Mouse (Mus musculus) limb, embryonic 10.5 days (tissue): ENCODE results near the gene Gm49486. TPM values are rescaled to one million over a fixed set of nuclear protein-coding genes. Genes with fewer than 3 reads are reported as not detected.
"Not testable (repeated sequence)": the region's sequence is repeated elsewhere in the genome, so short reads cannot be mapped to it uniquely, and the experiment has no call there.

Experiments used
- DNase-seq: peaks from one replicate; pipeline ENCODE4 v3.0.0-alpha.2; 2017; ENCODE audit warnings: low spot score
- H3K27ac ChIP-seq: fragments of 300-500 bp; sonication (generic); 2 replicates; pipeline ENCODE4 v1.5.1; 2016; ENCODE audit warnings: mild to moderate bottlenecking
- H3K27me3 ChIP-seq: fragments of 300-500 bp; sonication (generic); 2 replicates; pipeline ENCODE4 v1.6.1; 2016; ENCODE audit warnings: low read depth, mild to moderate bottlenecking; ENCODE audit not compliant: poor library complexity, severe bottlenecking
- H3K36me3 ChIP-seq: fragments of 300-500 bp; sonication (generic); 2 replicates; pipeline ENCODE4 v1.6.1; 2016; ENCODE audit warnings: mild to moderate bottlenecking, moderate library complexity
- H3K4me1 ChIP-seq: fragments of 300-500 bp; sonication (generic); 2 replicates; pipeline ENCODE4 v1.6.1; 2016
- H3K4me3 ChIP-seq: fragments of 300-500 bp; sonication (generic); 2 replicates; pipeline ENCODE4 v1.5.1; 2016; ENCODE audit warnings: mild to moderate bottlenecking, moderate library complexity
- H3K9me3 ChIP-seq: fragments of 300-500 bp; sonication (generic); replicated peaks from 2 replicates; pipeline ENCODE4 v1.6.1; 2016; ENCODE audit warnings: mild to moderate bottlenecking
- WGBS: fragments of 180-500 bp; shearing (Covaris S2); methylation state at CpG from one replicate; pipeline ENCODE4 v1.1.7; 2016; 5-methylcytosine and 5-hydroxymethylcytosine counted together
- polyA plus RNA-seq: library from polyadenylated mRNA; unstranded; fragments of >200 nt; fragmentation: Nextera tagmentation; extraction: Ambion mirVana; gene quantifications from 2 replicates; pipeline ENCODE4 v1.2.1, GENCODE M21; 2016

Gm49486 gene
- polyA plus RNA-seq, 1 experiment from 2014 or later = 0.11 TPM

GRCm38 (mm10) chr15:79208211-79208610, 21.0 kb upstream of the Gm49486 start:
- H3K27me3 ChIP-seq = peaks cover 8% of the 10 kb centered on the region
- H3K36me3 ChIP-seq = no peaks in the 10 kb centered on the region
- H3K4me3 ChIP-seq = no peak overlapping the region
- H3K4me1 ChIP-seq = no peaks in the 10 kb centered on the region
- H3K27ac ChIP-seq = no peak overlapping the region
- no peaks in the 10 kb centered on the region for H3K9me3 ChIP-seq
- no peak for DNase-seq
- whole genome bisulfite sequencing = 81% methylated on average over 6 of the region's 6 CpGs

GRCm38 (mm10) chr15:79208758-79209439, 20.3 kb upstream of the Gm49486 start:
- Histone ChIP-seq H3K4me1 (no peaks in the 10 kb centered on the region), H3K27me3 (0 out of 2 replicates have a peak, but pooled peaks cover 2% of the 10 kb centered on the region), H3K27ac (no peak overlapping the region), H3K36me3 (no peaks in the 10 kb centered on the region), H3K9me3 (no peaks in the 10 kb centered on the region), H3K4me3 (no peak overlapping the region)
- WGBS = 80% methylated on average over 27 of the region's 27 CpGs
- no peak for DNase-seq

- Histone ChIP-seq H3K27me3 (no peaks in the 10 kb centered on the region), H3K4me1 (0 out of 2 replicates have a peak, but pooled peaks cover 4% of the 10 kb centered on the region), H3K9me3 (no peaks in the 10 kb centered on the region), H3K36me3 (no peaks in the 10 kb centered on the region), H3K27ac (no peak overlapping the region), H3K4me3 (no peak overlapping the region)
- 71% methylated on average over 2 of the region's 2 CpGs for WGBS
- DNase-seq = no peak
Measured at GRCm38 (mm10) chr15:79210357-79210756, 18.8 kb upstream of the Gm49486 start.

DNA sequence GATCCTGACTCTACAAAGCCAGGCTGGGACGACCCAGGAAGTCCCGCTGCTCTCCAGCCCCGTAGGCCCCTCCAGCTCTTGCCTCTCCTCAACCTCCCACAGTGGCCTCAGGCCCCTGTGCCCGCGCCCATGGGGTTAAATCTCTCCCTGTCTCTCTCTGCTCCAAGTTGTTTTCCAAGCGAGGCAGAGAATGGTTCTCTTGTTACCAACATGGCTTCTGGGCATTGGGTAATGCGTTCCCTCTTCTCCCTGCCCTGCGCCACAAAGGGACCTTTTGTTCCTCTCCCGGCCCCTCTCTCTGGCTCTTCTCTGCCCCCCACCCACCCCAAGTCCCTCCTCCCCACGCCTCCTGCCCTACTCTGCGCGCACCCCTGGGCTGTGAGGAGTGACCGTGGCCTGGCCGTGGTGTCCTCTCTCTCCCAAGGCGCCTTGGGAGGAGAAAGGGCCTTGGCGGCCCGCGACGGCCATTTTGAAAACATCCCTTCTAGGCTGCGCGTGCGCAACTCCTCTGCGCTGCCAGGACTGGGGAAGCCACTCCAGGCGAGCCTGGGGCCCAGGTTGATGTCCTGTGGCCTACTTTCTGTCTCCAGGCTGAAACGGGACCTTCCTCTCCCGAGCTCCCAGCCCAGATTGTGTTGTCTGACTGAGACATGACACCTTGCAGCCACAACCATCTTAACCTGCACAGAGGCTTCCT, 16.3 kb upstream of the Gm49486 start:
- Histone ChIP-seq H3K27ac (peak overlapping the region; percentile 65), H3K36me3 (no peaks in the 10 kb centered on the region), H3K4me3 (no peak overlapping the region), H3K27me3 (no peaks in the 10 kb centered on the region), H3K4me1 (0 out of 2 replicates have a peak, but pooled peaks cover 6% of the 10 kb centered on the region), H3K9me3 (no peaks in the 10 kb centered on the region)
- WGBS = 85% methylated on average over 26 of the region's 26 CpGs
- no peak for DNase-seq

GRCm38 (mm10) chr15:79213591-79213990, 15.6 kb upstream of the Gm49486 start:
- WGBS = 81% methylated on average over 6 of the region's 6 CpGs
- H3K4me3 ChIP-seq = no peak overlapping the region
- H3K27me3 ChIP-seq = no peaks in the 10 kb centered on the region
- H3K36me3 ChIP-seq = no peaks in the 10 kb centered on the region
- peak overlapping the region; percentile 65 for H3K27ac ChIP-seq
- DNase-seq = no peak
- no peaks in the 10 kb centered on the region for H3K9me3 ChIP-seq
- H3K4me1 ChIP-seq = 0 out of 2 replicates have a peak, but pooled peaks cover 6% of the 10 kb centered on the region

DNA sequence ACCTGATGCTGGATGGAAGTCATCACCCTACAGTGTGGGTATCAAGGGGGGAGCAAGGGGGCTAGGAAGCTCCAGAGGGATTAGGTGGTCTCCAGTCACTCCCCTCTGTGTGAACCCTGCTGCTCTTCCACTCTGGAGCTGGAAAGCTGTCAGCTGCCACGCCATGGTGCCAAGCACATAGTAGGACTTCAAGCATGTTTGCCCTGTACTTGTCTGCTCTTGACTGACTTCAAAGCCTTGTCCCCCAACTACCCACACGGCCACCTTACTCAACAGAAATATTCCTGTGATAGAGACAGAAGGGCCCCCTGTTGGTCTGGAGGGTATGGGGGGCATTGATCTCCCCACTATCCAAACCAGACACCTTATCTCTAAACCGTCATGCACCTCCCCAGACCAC, 13.0 kb upstream of the Gm49486 start:
- DNase-seq = no peak
- Histone ChIP-seq H3K4me1 (peaks cover 18% of the 10 kb centered on the region), H3K36me3 (no peaks in the 10 kb centered on the region)

DNA sequence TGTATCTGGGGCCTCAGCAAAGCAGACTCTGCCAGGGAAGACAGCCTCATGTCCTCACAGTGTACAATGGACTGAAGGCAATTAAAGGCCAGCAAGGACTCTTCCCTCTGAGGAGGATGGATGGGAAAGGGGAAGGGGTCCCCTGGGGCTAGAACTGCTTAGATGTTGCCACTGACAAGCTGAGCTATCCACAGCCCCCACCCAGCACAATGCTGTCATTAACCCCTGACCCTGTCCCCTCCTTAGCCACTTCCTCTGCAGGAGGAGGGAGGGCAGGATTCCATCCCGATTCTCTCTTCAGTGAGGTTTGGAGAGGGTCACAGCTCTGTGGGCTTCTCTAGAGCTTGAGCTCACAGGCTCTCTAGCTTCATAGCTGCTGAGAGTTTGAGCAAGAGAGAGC, 9.6 kb upstream of the Gm49486 start:
- WGBS = 0% methylated on average over 1 of the region's 1 CpGs
- peak overlapping the region; percentile 28; the same call in 1 of the 2 replicates for H3K27ac ChIP-seq

More for the DNA sequence above, 13.0 kb upstream of the Gm49486 start:
- 63% methylated on average over 3 of the region's 3 CpGs for WGBS
- Histone ChIP-seq H3K27ac (no peak overlapping the region), H3K9me3 (no peaks in the 10 kb centered on the region), H3K4me3 (no peak overlapping the region), H3K27me3 (no peaks in the 10 kb centered on the region)

DNA sequence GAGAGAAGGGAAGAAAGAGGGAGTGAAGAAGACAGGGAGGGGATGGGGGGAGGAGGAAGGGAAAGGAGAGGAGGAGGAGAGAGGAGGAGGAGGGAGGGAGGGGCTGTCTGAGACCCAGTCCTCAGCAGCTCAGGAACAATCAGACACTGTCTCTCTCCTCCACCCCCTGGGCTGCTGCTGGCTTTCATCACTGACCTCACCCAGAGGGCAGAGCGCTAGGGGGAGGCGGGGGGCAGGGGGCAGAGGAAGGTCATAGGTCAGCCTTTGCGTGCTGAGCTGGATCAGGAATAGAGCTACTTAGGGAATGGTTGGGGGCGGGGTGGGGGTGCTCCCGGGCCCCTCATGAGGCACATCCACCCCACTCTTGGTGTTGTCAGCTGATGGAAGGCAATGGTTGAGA, 5.5 kb upstream of the Gm49486 start:
- Histone ChIP-seq H3K4me1 (peaks cover 39% of the 10 kb centered on the region), H3K27me3 (no peaks in the 10 kb centered on the region), H3K36me3 (no peaks in the 10 kb centered on the region), H3K4me3 (no peak overlapping the region), H3K27ac (peak overlapping the region; percentile 39; the same call in 1 of the 2 replicates), H3K9me3 (no peaks in the 10 kb centered on the region)
- WGBS = 16% methylated on average over 5 of the region's 5 CpGs
- no peak for DNase-seq

More for the DNA sequence above, 9.6 kb upstream of the Gm49486 start:
- DNase-seq = no peak
- Histone ChIP-seq H3K9me3 (no peaks in the 10 kb centered on the region), H3K4me3 (no peak overlapping the region), H3K27me3 (no peaks in the 10 kb centered on the region), H3K36me3 (no peaks in the 10 kb centered on the region), H3K4me1 (peaks cover 32% of the 10 kb centered on the region)

- Histone ChIP-seq H3K4me1 (peaks cover 39% of the 10 kb centered on the region), H3K4me3 (no peak overlapping the region), H3K36me3 (no peaks in the 10 kb centered on the region), H3K27ac (no peak overlapping the region), H3K9me3 (no peaks in the 10 kb centered on the region), H3K27me3 (no peaks in the 10 kb centered on the region)
- WGBS = 9% methylated on average over 5 of the region's 5 CpGs
- DNase-seq = peak; percentile 88
Measured at GRCm38 (mm10) chr15:79224685-79225084, 4.5 kb upstream of the Gm49486 start.

GRCm38 (mm10) chr15:79225780-79226179, 3.4 kb upstream of the Gm49486 start:
- H3K9me3 ChIP-seq, H3K36me3 ChIP-seq, H3K27ac ChIP-seq, H3K27me3 ChIP-seq, H3K4me3 ChIP-seq, DNase-seq: not testable (repeated sequence)
- peaks cover 41% of the 10 kb centered on the region for H3K4me1 ChIP-seq
- 68% methylated on average over 2 of the region's 2 CpGs for WGBS

GRCm38 (mm10) chr15:79235268-79235667, 6.1 kb downstream of the Gm49486 start:
- no peak overlapping the region for H3K4me3 ChIP-seq
- DNase-seq = no peak
- no peaks in the 10 kb centered on the region for H3K9me3 ChIP-seq
- no peak overlapping the region for H3K27ac ChIP-seq
- H3K27me3 ChIP-seq = no peaks in the 10 kb centered on the region
- peaks cover 2% of the 10 kb centered on the region; the same call in 1 of the 2 replicates for H3K4me1 ChIP-seq
- 95% methylated on average over 9 of the region's 9 CpGs for WGBS
- H3K36me3 ChIP-seq = peaks cover 84% of the 10 kb centered on the region

- no peaks in the 10 kb centered on the region for H3K9me3 ChIP-seq
- H3K27me3 ChIP-seq = no peaks in the 10 kb centered on the region
- H3K4me3 ChIP-seq = no peak overlapping the region
- peaks cover 87% of the 10 kb centered on the region for H3K36me3 ChIP-seq
- DNase-seq = no peak
- WGBS = 91% methylated on average over 6 of the region's 6 CpGs
- H3K4me1 ChIP-seq = 0 out of 2 replicates have a peak, but pooled peaks cover 1% of the 10 kb centered on the region
- H3K27ac ChIP-seq = no peak overlapping the region
Measured at GRCm38 (mm10) chr15:79238036-79238435, 8.8 kb downstream of the Gm49486 start.

DNA sequence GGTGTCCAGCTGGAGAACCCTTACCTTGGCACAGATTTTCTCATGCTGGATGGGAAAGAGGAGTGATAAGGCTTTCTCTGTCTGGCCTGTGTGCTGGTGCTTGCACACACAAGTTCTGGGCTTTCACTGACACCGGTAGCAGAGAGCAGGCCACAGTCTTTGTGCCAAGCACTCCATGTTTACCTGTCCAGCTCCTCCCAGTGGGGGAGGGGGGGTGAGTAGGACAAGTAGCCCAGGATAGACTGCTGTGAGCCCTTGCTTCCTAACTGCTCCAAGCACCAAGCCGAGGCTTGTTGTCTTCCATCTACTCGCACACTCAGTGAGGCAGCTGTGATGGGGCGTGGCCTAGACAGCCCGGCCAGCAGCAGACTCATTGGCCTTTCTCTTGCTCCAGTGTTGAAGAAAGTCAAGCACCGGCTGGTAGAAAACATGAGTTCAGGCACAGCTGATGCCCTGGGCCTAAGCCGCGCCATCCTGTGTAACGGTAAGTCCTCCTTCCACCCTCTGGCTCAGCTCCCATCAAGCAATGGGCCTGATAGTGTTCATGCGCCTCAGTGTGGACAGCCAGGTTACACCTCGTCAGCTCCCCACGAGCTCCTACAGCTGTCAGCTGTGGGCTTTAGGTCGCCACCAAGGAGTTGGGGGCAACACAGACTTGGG, 13.5 kb downstream of the Gm49486 start:
- Histone ChIP-seq H3K4me1 (peaks cover 8% of the 10 kb centered on the region), H3K27me3 (no peaks in the 10 kb centered on the region), H3K27ac (0 out of 2 replicates have a peak overlapping the region, but pooled peaks have one; percentile 26), H3K4me3 (no peak overlapping the region), H3K9me3 (no peaks in the 10 kb centered on the region), H3K36me3 (peaks cover 83% of the 10 kb centered on the region)
- no peak for DNase-seq
- WGBS = 78% methylated on average over 13 of the region's 13 CpGs
